Mouse (Mus musculus): ENCODE measurements around the gene Gpr153. TPM values are rescaled to one million over a fixed set of nuclear protein-coding genes. Genes with fewer than 3 reads are reported as not detected.
A peak's percentile ranks its signal among the peaks of the same experiment; 100 is the strongest.

Gene Gpr153
- polyA plus RNA-seq, 1 experiment from 2014 or later, result 9.4 TPM

GRCm38 (mm10) chr4:152287317-152288120, 13.5 kb downstream of the Gpr153 start:
- DNase-seq (ENCODE audit: low spot score) (no peak), ATAC-seq (replicated peaks; ENCODE audit: low FRiP score, low TSS enrichment, low read depth) (no peak)
- Histone ChIP-seq H3K27me3 (replicated peaks; ENCODE audit: control insufficient read depth, insufficient read depth, low read length) (peaks cover 91% of the 10 kb centered on the region), H3K9ac (ENCODE audit: low read length) (no peak overlapping the region), H3K4me1 (replicated peaks; ENCODE audit: control insufficient read depth, insufficient read depth, low read length) (peaks cover 16% of the 10 kb centered on the region), H3K9me3 (ENCODE audit: control insufficient read depth, low read length) (no peaks in the 10 kb centered on the region), H3K4me2 (ENCODE audit: low read length) (no peak overlapping the region), H3K4me3 (ENCODE audit: low read depth, low read length) (no peak overlapping the region), H3K36me3 (ENCODE audit: control insufficient read depth, insufficient read depth, low read length) (no peaks in the 10 kb centered on the region), H3K27ac (ENCODE audit: low read depth) (no peak overlapping the region)
- WGBS, result 17% methylated on average over 18 of the region's 19 CpGs

- 55% methylated on average over 18 of the region's 18 CpGs for WGBS
Observed at GRCm38 (mm10) chr4:152288398-152288945, 14.4 kb downstream of the Gpr153 start.

GRCm38 (mm10) chr4:152290385-152290784, 16.4 kb downstream of the Gpr153 start:
- peak overlapping the region; percentile 38 for H3K4me2 ChIP-seq (ENCODE audit: low read length)
- no peak overlapping the region for H3K27ac ChIP-seq (ENCODE audit: low read depth)
- no peak overlapping the region for H3K9ac ChIP-seq (ENCODE audit: low read length)
- peaks cover 70% of the 10 kb centered on the region for H3K27me3 ChIP-seq (replicated peaks; ENCODE audit: control insufficient read depth, insufficient read depth, low read length)
- no peak for DNase-seq (ENCODE audit: low spot score)
- no peaks in the 10 kb centered on the region for H3K36me3 ChIP-seq (ENCODE audit: control insufficient read depth, insufficient read depth, low read length)
- H3K4me3 ChIP-seq (ENCODE audit: low read depth, low read length), result peak overlapping the region; percentile 20
- H3K9me3 ChIP-seq (ENCODE audit: control insufficient read depth, low read length), result no peaks in the 10 kb centered on the region
- H3K4me1 ChIP-seq (replicated peaks; ENCODE audit: control insufficient read depth, insufficient read depth, low read length), result peaks cover 14% of the 10 kb centered on the region
- under 1% methylated on average over 32 of the region's 39 CpGs for WGBS
- ATAC-seq (replicated peaks; ENCODE audit: low FRiP score, low TSS enrichment, low read depth), result no peak

More at GRCm38 (mm10) chr4:152288398-152288945, 14.4 kb downstream of the Gpr153 start:
- DNase-seq (ENCODE audit: low spot score) (no peak), ATAC-seq (replicated peaks; ENCODE audit: low FRiP score, low TSS enrichment, low read depth) (no peak)
- Histone ChIP-seq H3K4me1 (replicated peaks; ENCODE audit: control insufficient read depth, insufficient read depth, low read length) (peaks cover 14% of the 10 kb centered on the region), H3K36me3 (ENCODE audit: control insufficient read depth, insufficient read depth, low read length) (no peaks in the 10 kb centered on the region), H3K9ac (ENCODE audit: low read length) (no peak overlapping the region), H3K27me3 (replicated peaks; ENCODE audit: control insufficient read depth, insufficient read depth, low read length) (peaks cover 85% of the 10 kb centered on the region), H3K4me3 (ENCODE audit: low read depth, low read length) (no peak overlapping the region), H3K27ac (ENCODE audit: low read depth) (no peak overlapping the region), H3K9me3 (ENCODE audit: control insufficient read depth, low read length) (no peaks in the 10 kb centered on the region), H3K4me2 (ENCODE audit: low read length) (no peak overlapping the region)

- ATAC-seq (replicated peaks; ENCODE audit: low FRiP score, low TSS enrichment, low read depth), result no peak
- 34% methylated on average over 11 of the region's 11 CpGs for WGBS
Observed at GRCm38 (mm10) chr4:152290991-152291390, 17.0 kb downstream of the Gpr153 start.

GRCm38 (mm10) chr4:152291562-152291961, 17.5 kb downstream of the Gpr153 start, which contains the start of gene Hes3:
Gene Hes3 (minus strand): TSS chr4:152291662.
- 27% methylated on average over 6 of the region's 6 CpGs for WGBS
- Histone ChIP-seq H3K4me2 (ENCODE audit: low read length) (peak within 1 kb of the TSS; percentile 38), H3K27me3 (replicated peaks; ENCODE audit: control insufficient read depth, insufficient read depth, low read length) (peaks cover 58% of the 10 kb centered on the region), H3K9me3 (ENCODE audit: control insufficient read depth, low read length) (no peaks in the 10 kb centered on the region), H3K9ac (ENCODE audit: low read length) (no peak within 1 kb of the TSS), H3K36me3 (ENCODE audit: control insufficient read depth, insufficient read depth, low read length) (no peaks in the 10 kb centered on the region), H3K4me3 (ENCODE audit: low read depth, low read length) (peak within 1 kb of the TSS; percentile 20), H3K4me1 (replicated peaks; ENCODE audit: control insufficient read depth, insufficient read depth, low read length) (peaks cover 14% of the 10 kb centered on the region), H3K27ac (ENCODE audit: low read depth) (no peak within 1 kb of the TSS)
- no peak for DNase-seq (ENCODE audit: low spot score)
- ATAC-seq (replicated peaks; ENCODE audit: low FRiP score, low TSS enrichment, low read depth), result no peak

More at GRCm38 (mm10) chr4:152290991-152291390, 17.0 kb downstream of the Gpr153 start:
- Histone ChIP-seq H3K27ac (ENCODE audit: low read depth) (no peak overlapping the region), H3K9ac (ENCODE audit: low read length) (no peak overlapping the region), H3K4me1 (replicated peaks; ENCODE audit: control insufficient read depth, insufficient read depth, low read length) (peaks cover 14% of the 10 kb centered on the region), H3K36me3 (ENCODE audit: control insufficient read depth, insufficient read depth, low read length) (no peaks in the 10 kb centered on the region), H3K4me3 (ENCODE audit: low read depth, low read length) (no peak overlapping the region), H3K27me3 (replicated peaks; ENCODE audit: control insufficient read depth, insufficient read depth, low read length) (peaks cover 64% of the 10 kb centered on the region), H3K4me2 (ENCODE audit: low read length) (no peak overlapping the region), H3K9me3 (ENCODE audit: control insufficient read depth, low read length) (no peaks in the 10 kb centered on the region)
- DNase-seq (ENCODE audit: low spot score), result no peak

- ATAC-seq (replicated peaks; ENCODE audit: low FRiP score, low TSS enrichment, low read depth) (no peak), DNase-seq (ENCODE audit: low spot score) (no peak)
- WGBS, result 15% methylated on average over 12 of the region's 12 CpGs
- H3K27me3 ChIP-seq (replicated peaks; ENCODE audit: control insufficient read depth, insufficient read depth, low read length), result peaks cover 52% of the 10 kb centered on the region
- H3K4me2 ChIP-seq (ENCODE audit: low read length), result no peak overlapping the region; the same call in 1 of the 2 replicates
- no peaks in the 10 kb centered on the region for H3K9me3 ChIP-seq (ENCODE audit: control insufficient read depth, low read length)
- H3K4me1 ChIP-seq (replicated peaks; ENCODE audit: control insufficient read depth, insufficient read depth, low read length), result peaks cover 14% of the 10 kb centered on the region
- H3K9ac ChIP-seq (ENCODE audit: low read length), result no peak overlapping the region
- no peak overlapping the region for H3K4me3 ChIP-seq (ENCODE audit: low read depth, low read length)
- H3K36me3 ChIP-seq (ENCODE audit: control insufficient read depth, insufficient read depth, low read length), result no peaks in the 10 kb centered on the region
- no peak overlapping the region for H3K27ac ChIP-seq (ENCODE audit: low read depth)
Observed at GRCm38 (mm10) chr4:152292102-152292765, 18.2 kb downstream of the Gpr153 start.

- H3K27ac ChIP-seq (ENCODE audit: low read depth), result 0 out of 2 replicates have a peak overlapping the region, but pooled peaks have one; percentile 4
- ATAC-seq (replicated peaks; ENCODE audit: low FRiP score, low TSS enrichment, low read depth) (no peak), DNase-seq (ENCODE audit: low spot score) (no peak)
- WGBS, result 48% methylated on average over 10 of the region's 10 CpGs
- no peaks in the 10 kb centered on the region for H3K36me3 ChIP-seq (ENCODE audit: control insufficient read depth, insufficient read depth, low read length)
- no peaks in the 10 kb centered on the region for H3K9me3 ChIP-seq (ENCODE audit: control insufficient read depth, low read length)
- H3K27me3 ChIP-seq (replicated peaks; ENCODE audit: control insufficient read depth, insufficient read depth, low read length), result peaks cover 37% of the 10 kb centered on the region
- no peak overlapping the region for H3K4me2 ChIP-seq (ENCODE audit: low read length)
- H3K9ac ChIP-seq (ENCODE audit: low read length), result no peak overlapping the region
- no peak overlapping the region for H3K4me3 ChIP-seq (ENCODE audit: low read depth, low read length)
- peaks cover 25% of the 10 kb centered on the region for H3K4me1 ChIP-seq (replicated peaks; ENCODE audit: control insufficient read depth, insufficient read depth, low read length)
Observed at GRCm38 (mm10) chr4:152294188-152294929, 20.3 kb downstream of the Gpr153 start.

GRCm38 (mm10) chr4:152295916-152296315, 21.9 kb downstream of the Gpr153 start:
- ATAC-seq (replicated peaks; ENCODE audit: low FRiP score, low TSS enrichment, low read depth) (no peak), DNase-seq (ENCODE audit: low spot score) (no peak)
- H3K4me3 ChIP-seq (ENCODE audit: low read depth, low read length), result no peak overlapping the region
- WGBS, result 33% methylated on average over 4 of the region's 4 CpGs
- no peak overlapping the region for H3K4me2 ChIP-seq (ENCODE audit: low read length)
- peaks cover 13% of the 10 kb centered on the region for H3K36me3 ChIP-seq (ENCODE audit: control insufficient read depth, insufficient read depth, low read length)
- H3K27ac ChIP-seq (ENCODE audit: low read depth), result no peak overlapping the region
- H3K27me3 ChIP-seq (replicated peaks; ENCODE audit: control insufficient read depth, insufficient read depth, low read length), result peaks cover 22% of the 10 kb centered on the region
- H3K9ac ChIP-seq (ENCODE audit: low read length), result no peak overlapping the region
- peaks cover 17% of the 10 kb centered on the region for H3K4me1 ChIP-seq (replicated peaks; ENCODE audit: control insufficient read depth, insufficient read depth, low read length)
- no peaks in the 10 kb centered on the region for H3K9me3 ChIP-seq (ENCODE audit: control insufficient read depth, low read length)

All from intestine, embryonic 14.5 days (tissue).